Mouse (Mus musculus) gastrocnemius, postnatal 10 days (tissue): Measurements from ENCODE around the gene Nptx1. TPM values are rescaled to one million over a fixed set of nuclear protein-coding genes. Genes with fewer than 3 reads are reported as not detected.

Experiments used
- DNase-seq: peaks from one replicate; pipeline ENCODE4 v3.0.0; 2021; ENCODE audit warnings: mixed read lengths
- long read RNA-seq, 2 experiments: library from polyadenylated mRNA; stranded (forward); transcript quantifications; one replicate each; pipeline ENCODE4 v2.0.0; 2021
- total RNA-seq, 2 experiments: library from RNA; stranded (reverse); gene quantifications; 2 replicates each; pipeline ENCODE4 v1.2.3; 2021

The Nptx1 gene
- total RNA-seq: under 1 TPM; 0.50 to 0.66 TPM
- long read RNA-seq, experiment 1, partial matches to known transcripts: 0 of 1 reads
- long read RNA-seq, experiment 1, other reads (novel, unspliced or antisense): 1 of 1 reads
- long read RNA-seq, experiment 2, full-length matches to known transcripts: 2 of 2 reads
- long read RNA-seq, experiment 2, partial matches to known transcripts: 0 of 2 reads
- long read RNA-seq, experiment 2, other reads (novel, unspliced or antisense): 0 of 2 reads

DNA sequence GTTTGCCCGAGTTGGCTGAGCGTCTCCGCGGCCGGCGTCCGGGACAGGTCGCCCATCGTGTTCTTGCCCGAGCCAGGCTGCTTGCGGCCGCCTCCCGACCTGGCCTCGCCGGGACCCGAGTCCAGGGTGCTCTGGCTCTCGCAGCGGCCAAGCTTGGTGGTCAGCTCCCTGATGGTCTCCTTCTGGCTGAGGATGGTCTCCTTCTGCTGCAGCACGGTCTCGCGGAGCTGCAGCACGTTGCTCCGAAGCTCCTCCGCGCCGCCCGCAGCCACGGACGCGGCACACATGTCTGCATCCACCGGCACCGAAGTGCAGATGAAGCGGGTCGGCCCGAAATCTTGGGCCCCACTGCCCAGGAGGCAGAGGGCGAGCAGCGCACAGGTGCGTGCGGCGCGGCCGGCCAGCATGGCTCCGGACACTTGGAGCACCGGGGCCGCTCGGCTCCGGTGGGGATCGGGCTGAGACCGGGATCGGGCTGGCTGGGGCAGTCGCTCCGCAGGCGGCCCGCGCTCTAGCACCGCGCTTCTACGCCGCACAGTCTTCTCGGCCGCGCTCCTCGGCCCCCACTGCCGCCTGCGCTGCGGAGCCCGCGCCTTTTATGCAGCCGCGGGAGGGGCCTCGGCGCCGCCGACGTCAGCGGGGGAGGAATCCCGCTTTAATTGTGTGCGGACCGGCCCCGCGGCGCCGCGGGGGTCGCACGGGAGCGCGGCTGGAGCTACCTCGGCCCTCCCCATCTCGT is at the start of gene Nptx1:
Nptx1 (minus strand) TSS at position 571 of the 739 bp plus-strand sequence.
- DNase-seq: peak; percentile 36

DNA sequence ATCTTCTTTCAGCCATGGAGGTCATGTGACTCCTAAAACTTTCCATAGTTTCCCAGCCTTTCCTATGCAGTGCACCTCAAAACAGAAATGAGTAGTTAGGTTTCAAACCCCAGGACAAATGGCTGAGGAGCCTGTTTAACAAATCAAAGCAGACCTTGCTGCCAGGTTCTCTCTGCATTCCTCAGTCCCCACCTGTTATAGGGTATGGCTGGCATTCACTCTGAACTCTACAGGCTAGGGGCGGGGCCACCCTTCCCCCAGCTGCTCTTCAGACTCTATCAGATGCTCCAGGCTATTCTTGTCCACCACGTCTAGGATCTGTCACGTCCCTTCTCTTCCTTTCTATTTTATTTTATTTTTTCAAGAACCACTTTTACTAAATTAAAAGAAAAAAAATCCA is 46.4 kb upstream of the Nptx1 start:
- DNase-seq: no peak

DNA sequence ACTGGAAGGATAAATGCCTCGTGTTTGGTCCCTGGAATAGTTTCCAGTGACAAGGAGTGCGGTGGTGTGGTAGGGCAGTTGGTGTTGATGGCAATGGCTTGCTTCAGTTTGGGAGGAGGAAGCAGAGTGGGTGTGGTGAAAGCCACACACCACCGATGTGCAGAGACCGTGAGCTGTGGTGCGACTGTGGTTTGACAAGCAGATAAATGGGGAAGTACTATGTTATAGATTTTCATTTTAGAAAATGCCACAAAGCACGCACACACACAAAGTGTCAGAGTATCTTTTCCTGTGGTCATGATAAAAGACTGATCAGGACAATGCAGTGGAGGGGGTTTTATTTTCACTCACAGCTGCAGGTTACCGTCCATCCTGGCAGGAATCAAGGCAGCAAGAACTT is 41.7 kb upstream of the Nptx1 start:
- no peak for DNase-seq

DNA sequence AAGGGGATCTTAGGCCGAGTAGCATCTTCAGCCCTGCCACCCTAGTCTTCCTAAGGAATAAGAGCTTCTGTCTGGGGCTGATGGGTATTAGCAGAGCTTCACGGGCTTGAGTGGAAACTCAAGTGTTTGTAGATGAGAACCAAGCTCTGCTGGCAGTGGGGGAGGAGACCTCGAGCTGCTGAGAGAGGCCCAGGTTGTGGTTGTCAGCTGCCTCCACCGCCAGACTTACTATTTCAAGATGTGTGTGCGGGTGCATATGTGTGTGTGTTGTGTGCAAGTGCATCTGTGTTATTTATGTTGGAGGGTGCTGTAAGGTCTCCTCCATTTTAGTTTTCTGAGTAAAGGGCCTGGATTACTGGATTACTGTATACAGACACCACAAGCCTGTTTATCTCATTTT is 39.6 kb upstream of the Nptx1 start:
- DNase-seq: no peak

DNA sequence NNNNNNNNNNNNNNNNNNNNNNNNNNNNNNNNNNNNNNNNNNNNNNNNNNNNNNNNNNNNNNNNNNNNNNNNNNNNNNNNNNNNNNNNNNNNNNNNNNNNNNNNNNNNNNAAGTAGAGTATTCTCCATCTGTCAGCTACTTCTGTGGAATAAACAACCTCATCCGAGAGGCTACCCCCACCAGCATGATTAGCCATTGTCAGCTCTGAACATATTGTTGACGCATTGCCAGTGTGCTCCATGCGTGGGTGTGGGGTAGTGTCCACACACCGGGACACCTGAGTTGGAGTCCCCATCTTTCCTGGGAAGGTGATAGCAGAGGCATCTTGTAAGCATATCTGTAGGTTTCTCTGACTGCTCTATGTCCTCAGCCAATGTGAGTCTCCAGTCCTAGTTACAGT is 39.0 kb upstream of the Nptx1 start:
- DNase-seq: no peak

DNA sequence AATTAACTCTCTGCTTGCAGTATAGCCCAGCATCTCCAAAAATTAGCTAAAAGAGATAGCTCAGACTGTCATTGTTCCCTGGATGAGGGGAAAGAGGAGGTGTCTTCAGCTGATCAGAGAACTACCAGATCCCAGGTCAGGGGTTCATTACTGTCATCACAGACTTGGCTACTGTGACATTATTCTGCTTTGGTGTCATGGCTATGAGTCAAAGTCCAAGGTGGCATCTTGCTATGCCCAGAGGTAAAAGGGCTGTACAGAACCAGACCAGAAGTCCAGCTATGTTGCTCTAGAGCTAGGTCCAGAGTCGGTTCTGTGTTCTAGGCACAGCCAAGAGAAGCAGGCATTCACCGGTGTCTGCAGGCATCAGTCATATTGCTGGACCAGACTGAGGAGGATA is 30.2 kb upstream of the Nptx1 start:
- no peak for DNase-seq

DNA sequence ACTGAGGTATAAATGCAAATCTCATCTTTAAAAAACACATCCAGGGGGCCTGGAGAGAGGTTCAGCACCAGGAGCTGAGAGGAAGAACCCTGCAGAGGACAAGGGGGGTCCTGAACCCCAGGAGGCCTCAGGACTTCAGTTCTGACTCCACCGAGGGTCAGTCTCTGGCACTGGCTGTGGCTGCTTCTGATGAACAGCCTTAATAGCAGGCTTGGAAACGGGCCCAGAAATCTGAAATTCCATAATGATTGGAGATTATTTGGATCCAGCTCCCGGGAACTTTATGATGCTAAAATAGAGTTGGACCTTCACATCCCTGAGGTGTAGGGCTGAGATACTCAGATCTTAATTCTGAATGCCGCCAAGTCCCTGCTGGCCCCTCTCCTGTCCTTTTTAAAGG is 29.3 kb upstream of the Nptx1 start:
- DNase-seq: no peak

DNA sequence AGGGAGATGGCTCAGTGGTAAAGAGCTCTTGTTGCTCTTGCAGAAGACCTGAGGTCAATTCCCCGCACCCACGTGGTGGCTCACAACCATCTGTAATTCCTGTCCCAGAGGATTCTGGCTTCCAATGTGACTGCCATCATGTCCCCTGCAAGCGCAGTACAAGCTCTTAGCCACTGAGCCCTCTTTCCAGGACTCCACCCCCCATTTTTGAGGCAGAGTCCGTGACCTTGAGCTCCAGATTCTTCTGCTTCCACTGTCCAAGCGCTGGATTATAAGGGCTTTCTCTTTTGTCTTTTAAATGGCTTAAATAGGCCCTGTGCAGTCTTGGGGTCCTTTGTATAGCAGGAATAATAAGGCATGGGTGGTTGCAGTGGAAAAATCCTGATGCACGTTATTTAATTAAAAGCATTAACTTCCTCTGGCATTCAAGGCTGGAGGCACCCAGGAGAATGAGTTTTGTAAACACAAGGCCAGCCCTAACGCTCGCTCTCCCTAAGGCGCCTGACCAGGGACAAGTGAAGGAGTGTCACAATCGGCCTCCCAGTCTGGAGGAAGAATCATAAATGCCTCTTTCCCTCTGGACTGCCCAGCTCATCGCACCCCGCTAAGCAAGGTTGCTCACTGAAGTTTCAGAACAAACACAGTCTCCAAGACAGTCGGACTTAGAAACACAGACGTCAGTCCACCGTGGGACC is 24.9 kb upstream of the Nptx1 start:
- DNase-seq: no peak

DNA sequence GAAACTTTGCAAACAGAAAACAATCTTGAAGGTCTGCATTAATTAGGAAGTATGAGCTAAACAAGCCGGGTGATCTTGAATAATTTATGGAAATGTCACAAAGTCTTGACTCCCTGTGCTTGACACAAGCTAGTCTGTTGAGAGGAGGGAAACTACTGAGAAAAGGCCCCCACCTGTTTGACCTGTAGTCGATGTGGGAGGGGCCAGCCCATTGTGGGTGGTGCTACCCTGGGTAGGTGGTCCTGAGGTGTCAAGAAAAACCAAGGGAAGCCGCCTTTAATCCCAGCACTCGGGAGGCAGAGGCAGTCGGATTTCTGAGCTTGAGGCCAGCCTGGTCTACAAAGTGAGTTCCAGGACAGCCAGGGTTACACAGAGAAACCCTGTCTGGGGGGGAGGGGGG is 18.6 kb upstream of the Nptx1 start:
- no peak for DNase-seq

DNA sequence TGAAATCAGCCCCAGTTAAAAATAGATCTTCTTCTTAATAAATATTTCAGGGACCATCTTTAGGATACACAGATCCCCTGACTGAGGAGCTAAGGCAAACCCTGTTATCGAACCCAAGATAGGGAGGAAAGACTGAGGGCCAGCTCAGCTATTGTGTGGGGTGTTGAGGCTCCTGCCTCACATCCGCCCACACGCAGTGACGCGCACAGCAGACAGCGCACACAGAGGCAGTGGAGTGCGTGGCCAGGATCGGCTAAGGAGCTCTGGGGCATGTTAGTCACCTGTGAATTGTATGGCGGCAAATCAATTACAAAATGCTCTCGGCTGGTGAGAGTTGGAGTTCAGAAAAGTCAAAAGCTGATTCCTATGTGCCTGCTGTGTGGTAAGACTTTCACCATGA is 18.1 kb upstream of the Nptx1 start:
- no peak for DNase-seq

DNA sequence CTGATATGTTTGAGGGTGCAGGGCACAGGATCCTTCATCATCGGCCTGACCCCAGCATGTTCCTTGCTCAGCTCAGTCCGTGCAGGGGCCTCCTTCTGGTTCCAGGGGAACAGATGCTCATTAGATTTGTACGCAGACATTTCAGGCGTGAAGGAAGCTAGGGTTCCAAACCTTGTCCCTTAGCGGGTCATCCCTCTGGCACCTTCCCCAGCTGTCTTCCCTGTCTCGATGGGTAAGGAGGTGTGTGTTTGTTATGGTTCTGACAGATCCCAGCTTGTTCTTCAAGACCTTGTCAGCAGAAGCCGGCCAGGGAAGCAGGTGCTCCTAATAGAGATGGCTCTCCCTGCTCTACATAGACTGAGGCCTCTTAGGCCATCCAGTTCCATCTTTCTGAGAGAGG is 17.5 kb upstream of the Nptx1 start:
- DNase-seq: no peak

DNA sequence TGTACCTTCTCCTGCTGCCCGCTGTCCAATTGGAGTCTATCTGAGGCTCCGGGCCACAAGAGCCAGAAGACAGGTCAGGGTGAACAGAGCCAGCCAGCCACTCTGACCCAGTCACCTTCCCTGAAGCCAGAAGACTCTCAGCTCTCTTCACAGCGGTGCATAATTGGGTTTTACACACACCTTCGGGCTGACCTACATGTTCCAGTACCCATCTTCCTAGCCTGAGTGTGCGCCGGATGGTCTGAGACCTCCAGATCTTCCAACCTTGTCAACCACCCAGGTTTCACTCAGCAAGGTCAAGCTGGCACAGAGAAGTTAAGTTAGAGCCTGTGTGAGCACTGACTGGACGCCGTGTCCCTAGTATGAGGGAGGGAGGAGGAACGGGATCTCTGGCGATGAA is 16.8 kb upstream of the Nptx1 start:
- DNase-seq: no peak

DNA sequence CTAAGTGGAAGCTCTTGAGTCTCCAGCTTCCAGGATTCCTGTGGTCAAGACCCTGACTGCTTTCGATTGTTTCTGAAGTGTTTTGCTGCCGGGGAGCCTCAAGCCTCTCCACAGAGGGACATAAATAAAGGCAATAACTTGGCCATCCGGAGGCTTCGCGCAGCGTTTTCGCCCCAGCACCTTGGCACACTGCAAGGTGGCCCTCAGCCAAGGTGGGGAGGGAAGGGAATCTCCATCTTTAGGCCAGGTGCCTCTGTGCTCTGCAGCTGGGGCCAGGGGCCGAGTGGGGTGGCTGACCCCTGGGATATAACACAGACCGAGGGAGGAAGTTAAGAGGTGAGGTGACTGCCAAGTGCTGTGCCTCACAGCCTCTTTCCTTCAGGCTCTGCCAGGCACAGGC is 15.6 kb upstream of the Nptx1 start:
- no peak for DNase-seq

DNA sequence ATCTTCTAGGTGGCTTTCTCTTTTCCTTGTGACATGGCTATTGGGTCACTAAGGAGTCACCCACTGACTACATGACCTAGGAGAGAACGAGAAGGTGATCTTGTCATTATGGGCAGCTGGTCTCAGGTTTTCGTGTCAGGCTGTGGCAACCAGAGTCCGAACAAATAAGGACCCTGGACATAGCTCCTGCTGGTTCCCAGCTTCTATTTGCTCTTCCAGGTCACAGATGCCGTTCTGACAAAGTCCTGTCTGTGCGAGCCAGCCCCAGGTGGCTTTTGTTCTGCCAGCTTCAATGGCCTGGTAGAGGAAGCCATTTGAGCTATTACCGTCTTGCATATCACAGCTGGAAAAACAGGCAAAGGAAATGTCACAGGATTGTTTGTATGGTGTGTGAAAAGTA is 14.7 kb upstream of the Nptx1 start:
- no peak for DNase-seq

DNA sequence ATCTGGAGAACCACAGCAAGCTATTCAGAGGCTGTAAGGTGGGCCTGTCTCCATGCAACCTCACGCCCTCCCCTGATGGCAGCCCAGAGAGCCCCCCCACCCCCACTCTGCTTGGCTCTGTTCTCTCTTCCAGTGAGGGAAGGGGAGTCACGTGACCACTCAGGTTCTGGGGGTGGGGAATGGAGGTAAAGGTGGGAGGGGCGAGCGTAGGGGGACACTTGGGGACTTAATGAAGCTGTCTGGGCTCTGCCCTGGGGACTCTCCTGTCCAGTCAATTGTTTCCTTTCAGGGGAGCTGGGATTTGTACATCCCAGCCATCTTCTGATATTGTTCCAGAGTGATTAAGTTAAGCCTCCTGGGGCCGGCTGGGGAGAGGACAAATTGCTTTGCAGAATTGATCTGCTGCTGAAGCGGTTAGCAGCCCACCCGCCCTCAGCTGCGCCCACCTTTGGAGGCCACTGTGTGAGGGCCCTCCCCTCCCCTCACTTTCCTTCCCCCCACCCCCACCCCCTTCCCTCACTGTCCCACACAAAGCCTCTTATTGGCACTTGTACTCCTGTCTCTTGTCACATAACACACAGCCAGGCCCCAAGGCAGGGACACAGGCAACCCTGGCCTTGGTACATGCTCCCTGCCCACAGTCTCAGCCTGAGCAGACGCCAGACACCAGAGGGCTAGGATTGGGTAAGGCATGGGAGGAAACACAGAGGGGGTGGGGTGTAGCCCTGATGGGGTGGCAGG is 11.5 kb upstream of the Nptx1 start:
- no peak for DNase-seq

DNA sequence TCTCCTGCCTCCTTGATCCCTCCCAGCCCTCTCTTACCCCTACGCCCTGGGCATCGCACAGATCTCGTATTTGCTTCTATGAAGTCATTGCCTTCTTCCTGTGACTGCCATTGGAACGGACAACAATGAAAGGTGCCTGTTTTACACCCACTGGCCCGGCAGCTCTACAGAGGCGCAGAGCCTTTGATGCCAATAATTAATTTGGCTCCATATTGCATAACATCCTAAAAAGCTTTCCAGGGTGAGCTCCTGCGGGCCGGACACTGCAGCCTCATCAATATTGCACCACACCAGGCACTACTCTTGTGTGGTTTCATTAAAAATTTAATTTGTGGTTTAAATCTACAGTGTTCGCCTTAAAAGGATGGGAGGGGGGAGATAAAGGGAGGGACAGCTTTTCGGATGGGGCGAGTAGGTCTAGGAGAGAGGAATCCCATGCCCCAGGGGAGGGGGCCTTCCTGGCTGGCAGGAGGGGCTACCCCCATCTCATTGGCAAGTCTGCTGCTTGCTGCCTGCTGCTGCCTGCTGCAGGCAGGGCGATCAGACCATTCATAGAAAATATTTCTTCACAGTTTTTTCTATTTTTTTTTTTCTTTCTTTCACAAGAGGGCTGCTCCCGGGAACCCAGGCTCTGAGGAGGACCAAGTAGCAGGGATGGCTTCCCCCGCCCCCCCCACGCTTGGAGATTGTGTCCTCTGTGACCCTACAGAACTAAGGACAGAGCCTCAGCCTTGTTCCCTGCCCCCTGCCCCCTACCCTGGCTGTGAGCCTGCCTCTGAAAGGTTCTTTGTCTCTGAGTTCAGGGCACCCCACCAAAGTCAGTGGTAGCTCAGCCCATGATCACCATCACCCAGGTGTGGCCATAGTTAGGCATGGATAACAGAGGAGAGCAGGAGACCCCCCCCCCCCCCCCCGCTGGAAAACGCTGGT is 10.7 kb upstream of the Nptx1 start:
- DNase-seq: no peak

DNA sequence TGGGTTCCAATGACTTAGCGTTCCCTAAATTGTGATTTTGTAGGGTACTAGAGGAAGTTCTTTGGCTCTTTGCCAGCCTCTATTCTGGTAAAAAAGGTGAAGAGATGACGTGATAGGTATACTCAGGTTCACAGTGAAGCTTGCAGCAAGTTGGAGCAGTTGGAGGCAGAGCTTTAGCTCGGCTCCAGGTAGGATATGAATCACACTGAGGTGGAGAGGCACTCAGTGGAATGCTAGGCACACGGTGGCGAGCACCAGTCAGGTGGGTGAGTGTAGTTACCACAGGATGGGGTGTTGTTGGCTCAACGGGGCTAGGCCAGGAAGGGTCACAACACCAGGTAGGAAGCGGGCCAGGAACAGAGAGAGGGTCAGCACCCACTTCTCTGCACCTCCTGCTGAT is 7.6 kb upstream of the Nptx1 start:
- DNase-seq: no peak

DNA sequence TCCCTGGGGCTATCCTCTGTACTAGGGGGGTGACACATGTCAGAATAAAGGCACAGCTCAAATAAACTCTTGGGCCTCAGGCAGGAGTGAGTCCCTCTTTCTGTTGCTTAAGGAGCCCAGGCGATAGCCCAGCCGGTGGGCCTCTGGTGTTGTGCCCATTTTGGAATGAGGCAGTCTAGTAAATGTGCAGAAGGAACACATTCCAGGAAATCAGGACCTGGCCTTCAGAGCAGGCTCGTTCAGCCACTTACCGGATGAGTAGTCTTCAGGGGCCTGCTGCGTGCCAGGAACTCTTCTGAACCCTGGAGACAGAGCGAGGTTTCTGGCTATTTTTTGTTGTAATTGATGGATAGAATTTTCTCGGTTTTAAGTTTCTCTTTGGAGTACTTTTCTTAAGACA is 7.2 kb upstream of the Nptx1 start:
- DNase-seq: no peak

DNA sequence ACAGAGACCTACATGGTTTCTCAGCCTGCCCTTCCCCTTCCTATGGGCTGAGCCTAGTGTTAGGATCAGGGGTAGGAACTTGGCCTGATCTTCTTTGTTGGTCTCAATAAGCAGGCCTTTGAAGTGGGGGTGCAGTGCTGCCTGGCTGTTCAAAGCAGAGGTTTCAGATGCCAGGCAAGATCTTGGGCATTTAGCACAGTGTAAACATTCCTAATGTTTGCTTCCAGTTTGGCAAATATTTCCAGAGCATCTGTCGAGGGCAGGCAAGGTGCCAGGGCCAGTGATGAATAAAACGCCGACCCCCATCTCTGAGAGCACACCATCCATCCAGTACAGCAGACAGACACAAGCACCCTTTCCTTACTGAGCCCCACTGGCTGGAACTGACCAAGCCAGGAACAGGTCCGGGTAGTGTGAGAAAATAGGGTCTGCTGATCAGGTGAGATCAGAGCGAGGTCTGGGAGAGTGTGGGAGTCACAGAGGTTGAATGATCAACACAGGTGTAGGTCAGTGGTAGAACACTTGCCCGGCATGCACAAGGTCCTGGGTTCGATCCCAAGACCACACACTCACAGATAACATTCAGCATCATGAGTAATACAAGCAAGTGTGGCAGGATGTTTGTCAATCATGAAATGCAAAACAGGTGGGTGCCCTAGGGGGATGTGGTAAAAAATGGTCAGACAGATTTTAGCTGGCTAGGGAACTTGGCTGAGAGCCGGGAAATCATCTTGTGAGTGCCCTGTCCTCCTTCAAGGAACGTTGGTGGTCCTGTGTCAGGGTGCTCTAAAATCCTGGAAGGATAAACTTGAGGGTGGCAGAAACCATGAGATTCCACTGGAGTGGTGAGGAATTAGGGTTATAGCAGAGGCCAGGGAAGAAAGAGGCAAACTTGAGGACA is 5.6 kb upstream of the Nptx1 start:
- no peak for DNase-seq

DNA sequence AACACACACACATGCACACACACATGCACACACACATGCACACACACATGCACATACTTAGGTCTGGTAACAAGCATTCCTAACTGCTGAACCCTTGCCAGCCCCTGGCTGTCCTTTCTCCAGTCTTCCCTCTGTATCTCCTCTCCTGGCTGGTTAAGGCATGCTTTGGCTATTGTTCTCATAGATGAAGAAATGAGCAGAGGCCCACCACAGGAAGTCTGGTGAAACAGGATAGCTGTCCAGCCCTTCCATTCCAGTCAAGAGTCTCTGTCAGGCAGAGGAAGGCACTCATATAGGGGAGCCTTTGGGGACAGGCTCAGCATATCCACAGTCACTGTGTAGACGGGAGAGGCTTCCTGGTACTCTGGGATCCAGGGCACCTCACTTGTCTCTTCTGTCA is 4.7 kb upstream of the Nptx1 start:
- no peak for DNase-seq

DNA sequence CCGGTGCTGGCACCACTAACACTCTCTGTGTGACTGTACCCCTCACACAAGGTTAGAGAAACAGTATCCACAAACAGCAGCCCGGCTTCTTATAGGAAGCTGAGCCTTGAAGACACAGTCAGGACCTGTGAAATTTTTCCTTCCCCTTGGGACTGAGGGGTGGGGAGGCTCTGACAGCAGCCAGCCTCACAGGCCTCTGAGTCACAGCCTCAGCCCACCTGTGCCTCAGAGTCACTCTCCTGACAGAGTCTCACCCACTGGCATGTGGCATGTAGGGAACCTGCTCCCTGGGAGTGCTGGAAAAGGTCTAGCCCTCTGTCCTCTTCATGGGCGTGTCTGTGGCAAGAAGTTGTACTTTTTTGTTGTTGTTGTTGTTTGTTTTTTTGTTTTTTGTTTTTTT is 3.9 kb upstream of the Nptx1 start:
- no peak for DNase-seq
